Mouse (Mus musculus): ENCODE data around the gene Nkx2-5. TPM values are rescaled to one million over a fixed set of nuclear protein-coding genes. Genes with fewer than 3 reads are reported as not detected.

Nkx2-5 gene
- total RNA-seq (2021), result not detected
- long read RNA-seq, result 0 reads

DNA sequence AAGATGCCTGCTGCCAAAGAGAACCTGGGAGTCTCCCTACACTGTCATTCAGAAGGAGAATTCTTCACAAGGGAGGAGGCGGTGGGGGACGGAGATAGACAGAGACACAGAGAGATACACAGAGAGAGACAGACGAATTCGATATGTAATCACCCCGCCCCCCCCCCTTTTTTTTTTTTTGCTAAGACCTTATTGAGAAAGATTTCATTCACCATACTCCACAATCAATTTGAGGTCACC, at the start of gene Nkx2-5:
Gene Nkx2-5 (minus strand): TSS at position 101 of the 240 bp plus-strand sequence.
- DNase-seq (ENCODE audit: low spot score in 2 of 2), result no peak

DNA sequence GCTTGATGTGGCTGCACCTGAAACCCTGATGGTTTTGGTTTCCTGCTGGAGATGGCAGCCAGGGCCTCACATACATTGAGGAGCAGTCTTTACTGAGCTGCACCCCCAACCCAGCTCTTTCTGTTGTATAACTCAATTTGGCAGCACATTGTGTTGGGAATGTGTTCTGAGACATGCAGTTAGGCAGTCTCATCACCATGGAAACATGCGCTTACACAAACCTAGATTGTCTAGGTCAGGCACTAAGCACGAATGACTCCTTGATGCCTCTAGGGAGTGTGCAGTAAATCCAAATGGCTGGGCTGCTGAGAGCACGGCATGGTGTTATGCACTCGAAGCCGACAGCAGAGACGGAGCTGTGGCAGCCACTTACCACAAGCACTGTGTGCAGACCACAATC, 49.5 kb upstream of the Nkx2-5 start:
- no peak for DNase-seq (ENCODE audit: low spot score in 2 of 2)

DNA sequence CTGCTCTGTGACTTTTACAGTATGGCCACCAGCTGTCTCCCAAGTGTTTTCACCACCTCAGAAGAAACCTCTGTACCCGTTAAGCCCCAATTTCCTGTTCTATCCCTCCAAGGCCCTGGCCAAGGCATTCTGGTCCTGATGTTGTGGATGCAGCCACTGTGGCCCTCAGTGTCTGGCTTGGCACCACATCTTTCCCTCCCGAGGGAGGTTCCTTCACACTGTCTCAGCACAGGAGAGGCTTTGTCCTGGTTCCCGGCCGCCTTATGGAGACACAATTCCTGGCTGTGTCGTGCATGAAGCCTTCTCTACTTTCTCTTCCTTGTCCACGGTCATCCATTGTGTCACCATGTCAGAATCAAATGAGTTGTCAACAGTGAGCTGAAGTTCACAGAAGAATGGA, 48.7 kb upstream of the Nkx2-5 start:
- peak in 1 of 2 experiments; percentile 26 for DNase-seq (ENCODE audit: low spot score in 2 of 2)

DNA sequence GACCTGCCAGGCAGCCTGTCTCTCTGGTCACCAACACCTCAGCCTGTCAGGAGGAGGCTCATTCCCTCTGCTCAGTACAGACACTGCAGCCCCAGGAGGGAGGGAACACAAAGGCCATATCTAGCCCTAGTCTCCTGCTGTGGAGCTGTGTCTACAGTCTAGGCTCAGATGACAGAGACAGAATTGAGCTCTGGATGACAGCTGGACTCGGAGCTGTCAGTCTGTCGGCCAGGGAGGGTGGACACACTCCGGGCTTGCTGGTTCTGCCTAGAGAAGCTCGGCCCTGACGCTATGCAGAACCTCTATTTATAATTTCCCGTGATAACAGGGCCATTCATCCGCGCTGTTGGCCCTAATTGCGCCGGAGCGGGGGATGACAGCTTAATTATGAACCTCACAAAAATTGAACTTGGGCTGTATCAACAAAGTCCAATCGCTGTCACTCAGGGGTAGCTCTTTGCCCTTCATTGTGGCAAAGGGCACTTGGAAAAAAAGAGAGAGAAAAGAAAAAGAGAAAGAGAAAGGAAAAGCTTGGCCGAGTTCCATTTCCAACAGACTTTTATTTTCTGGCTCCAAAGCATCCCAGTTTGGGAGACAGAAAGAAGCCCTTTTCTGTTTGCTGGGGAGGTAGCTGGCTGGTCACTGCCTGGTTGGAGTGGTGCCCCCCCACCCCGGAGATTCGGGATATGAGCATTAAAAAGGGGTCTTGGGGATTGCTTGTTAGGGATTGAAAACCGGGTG, 48.0 kb upstream of the Nkx2-5 start:
- DNase-seq (ENCODE audit: low spot score in 2 of 2), result peak in 1 of 2 experiments; percentile 42

DNA sequence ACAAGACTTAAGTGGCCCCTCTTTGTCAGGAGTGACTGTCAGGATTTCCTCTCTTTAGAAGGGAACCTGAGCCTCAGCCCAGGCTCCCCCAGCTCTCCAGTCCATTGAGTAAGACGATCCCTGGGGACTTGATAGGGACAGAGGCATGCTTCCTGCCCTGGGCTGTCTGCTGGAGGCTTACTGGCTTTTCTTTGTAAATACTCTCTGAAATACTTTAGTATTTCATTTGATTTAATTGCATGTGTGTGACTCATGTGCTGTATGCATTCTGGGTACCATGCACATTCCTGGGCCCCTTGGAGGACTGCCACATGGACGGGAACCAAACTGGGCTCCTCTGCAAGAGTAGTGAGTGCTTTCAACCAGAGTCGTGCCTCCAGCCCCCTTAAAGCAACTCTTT, 43.1 kb upstream of the Nkx2-5 start:
- no peak for DNase-seq (ENCODE audit: low spot score in 2 of 2)

DNA sequence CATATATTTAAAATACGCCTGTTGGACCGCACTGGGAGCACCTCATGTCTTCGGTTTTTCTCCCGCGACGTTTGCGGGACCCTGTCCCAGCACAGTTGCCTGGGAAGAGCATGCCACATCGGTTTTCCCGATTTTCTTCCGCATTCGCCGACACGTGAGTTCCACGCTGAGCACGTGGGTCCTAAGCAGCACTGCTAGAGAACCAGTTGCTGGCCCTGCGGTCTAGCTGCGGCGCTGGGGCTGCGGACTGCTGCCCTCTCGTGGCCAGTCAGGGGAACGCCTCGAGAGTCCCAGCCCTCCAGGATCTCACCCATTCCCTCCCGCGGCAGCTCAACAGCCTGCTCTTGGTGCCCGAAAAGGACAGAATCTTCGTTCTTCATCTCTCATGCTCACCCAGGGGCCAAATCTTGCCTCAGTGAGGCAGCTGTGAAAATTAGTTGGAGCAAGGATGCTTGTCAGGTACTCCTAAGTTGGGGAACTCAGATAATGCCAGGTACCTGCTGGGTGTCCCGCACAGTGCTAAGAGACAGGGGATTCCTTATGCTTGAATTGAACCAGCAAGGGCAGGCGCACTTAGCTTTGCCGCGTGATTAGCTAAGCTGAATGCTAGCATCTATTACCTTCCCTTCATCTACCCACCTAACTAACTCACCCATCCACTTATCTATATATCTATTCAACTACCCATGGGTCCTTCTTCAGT, 41.4 kb upstream of the Nkx2-5 start:
- peak; percentile 89 to 92 for DNase-seq (ENCODE audit: low spot score in 2 of 2)

DNA sequence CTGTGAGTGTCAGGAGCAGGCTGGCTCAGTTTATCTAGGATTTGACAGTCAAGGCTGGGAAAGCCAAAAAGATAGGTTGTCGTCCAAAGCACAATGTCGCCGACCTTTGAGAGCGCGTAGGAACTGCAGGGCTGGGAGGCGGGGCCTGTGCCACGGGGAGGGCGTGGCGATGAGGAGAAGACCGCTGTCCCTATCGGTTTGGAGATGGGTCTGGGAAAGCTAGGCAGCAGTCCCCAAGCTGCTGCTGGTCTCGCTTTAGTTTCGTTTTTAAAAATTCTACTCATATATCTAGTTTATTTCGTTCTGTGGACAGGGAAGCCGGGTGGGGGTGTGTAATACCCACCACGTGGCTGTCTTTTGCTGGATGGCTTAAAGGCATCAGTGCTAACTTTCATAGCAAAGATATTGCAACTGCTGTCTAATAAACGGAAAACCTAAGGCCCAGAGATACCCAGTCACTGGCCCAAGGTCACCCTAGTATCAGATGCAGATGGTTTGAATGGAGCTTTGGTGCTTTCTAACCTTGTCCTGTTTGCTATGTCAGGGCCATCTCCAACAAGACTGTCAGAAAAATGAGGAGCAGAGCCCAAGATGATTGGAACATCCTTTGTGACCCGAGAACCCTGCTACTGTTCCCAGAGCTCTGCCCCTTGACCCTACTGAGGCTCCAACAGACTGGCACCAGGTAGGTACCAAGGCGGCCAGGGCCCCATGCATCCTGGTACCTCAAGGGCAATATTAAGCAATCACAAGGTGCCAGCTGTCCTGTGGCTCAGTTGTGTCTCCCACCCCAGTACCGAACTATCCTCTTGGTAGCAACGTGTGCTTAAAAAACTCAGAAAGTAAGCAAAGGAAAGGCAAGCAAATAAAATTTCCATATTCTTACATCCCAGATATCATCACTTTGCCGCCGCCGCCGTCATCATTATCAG, 40.5 kb upstream of the Nkx2-5 start:
- peak; percentile 68 to 79 for DNase-seq (ENCODE audit: low spot score in 2 of 2)

DNA sequence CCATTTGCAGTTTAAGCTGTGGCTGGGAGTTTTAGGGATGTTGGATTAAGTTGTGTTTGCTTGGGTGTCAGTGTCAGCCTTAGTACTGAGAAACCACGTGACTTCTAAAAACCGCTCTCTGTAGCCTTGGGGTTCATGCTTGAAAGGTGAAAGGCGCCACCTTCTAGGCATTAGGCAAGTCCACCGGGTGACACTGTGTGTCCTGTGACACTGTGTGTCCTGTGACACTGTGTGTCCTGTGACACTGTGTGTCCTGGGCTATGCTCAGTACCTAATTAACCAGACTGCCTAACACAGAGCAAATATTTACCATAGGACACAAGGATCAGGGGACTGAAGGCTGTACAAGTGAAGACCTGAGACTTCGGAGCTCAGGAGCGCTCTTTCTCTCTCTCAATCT, 38.8 kb upstream of the Nkx2-5 start:
- no peak for DNase-seq (ENCODE audit: low spot score in 2 of 2)

DNA sequence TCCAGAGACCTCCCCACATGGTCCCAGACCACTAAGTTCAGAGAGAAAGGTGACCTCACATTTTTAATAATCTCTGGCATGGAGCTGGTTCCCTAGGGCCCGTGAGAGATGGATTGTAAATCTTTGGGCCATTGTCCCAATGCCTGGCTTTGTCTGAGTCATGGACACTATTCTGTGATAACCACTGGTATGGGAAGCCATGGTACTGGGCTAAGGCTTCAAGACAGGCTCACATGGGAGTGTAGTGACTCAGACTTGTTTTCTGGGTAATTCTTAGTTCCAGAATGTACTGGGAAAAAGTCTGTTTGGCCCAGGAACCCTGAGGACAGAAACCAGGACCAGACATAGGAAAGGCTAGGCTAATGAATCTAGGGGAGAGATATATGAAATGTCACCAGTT, 37.9 kb upstream of the Nkx2-5 start:
- DNase-seq (ENCODE audit: low spot score in 2 of 2), result no peak

DNA sequence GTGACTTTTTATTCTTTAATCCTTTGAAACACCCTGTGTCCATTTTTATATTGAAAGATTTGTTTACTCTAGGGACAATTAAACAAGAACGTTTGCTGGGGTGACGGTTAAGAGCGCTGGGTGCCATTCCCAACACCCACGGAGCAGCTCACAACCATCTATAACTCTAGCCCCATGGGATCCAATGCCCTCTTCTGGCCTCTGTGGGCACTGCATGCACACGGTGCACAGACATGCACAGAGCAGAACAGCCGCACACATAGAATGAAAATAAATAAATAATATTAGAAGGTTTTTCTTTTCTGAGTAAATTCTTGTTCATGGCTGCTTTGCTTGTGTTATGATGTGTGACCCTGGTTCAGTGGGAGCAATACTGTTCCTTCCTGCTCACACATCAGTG, 34.4 kb upstream of the Nkx2-5 start:
- no peak for DNase-seq (ENCODE audit: low spot score in 2 of 2)

DNA sequence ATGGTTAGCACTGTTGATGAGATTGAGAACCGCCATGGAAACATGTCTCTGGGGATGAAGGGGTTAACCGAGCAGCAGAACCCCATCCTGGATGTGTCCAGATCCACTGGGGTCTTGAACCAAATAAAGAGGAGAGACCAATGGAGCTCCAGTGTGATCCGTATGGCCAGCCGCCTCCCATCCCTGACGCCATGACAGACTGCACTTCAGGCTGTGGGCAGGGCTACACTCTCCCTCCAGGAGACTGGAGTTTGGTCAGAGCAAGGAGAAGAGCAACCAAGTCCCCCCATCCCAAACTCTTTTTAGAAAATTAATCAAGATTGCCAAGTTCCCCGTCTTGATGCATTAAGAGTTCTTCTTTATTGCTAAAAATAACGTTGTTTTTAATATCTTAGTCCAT, 33.1 kb upstream of the Nkx2-5 start:
- no peak for DNase-seq (ENCODE audit: low spot score in 2 of 2)

DNA sequence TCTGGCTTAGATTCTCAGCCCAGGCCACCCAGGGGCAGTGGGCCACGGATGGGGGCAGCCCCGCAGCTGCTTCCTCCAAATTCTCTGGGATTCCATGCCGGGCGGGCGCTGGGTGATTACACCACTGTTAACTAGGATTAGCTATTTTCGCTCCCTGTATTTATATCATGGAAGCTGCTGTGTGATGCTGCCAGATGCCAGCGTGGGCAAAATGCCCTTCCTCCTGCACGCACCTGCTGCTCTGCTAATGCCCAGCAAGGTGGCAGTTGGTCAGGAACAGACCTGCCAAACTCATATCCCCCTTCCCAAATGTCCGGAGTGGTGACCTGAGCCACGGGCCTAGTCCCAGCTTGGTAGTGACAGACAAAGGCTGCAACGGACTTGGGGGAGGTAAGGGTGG, 29.7 kb upstream of the Nkx2-5 start:
- DNase-seq (ENCODE audit: low spot score in 2 of 2), result no peak

DNA sequence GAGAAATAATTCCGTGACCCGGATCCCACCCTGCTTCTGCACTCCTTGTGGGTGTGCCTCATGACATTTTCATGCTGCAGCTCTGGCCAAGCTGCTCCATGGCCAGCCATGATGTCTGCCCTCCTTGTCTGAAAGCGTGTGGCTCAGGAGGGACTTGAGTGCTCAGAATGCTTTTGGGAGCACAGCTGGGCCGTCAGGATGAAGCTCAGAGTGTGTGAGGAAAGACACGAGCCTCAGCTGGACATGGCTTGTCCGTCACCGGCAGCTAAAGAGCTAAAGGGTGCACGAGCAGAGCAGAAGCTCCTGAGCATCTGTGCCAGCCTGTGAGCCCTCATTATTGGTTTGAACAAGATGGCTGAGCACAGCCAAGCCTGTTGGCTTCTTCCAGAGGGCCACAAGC, 28.7 kb upstream of the Nkx2-5 start:
- DNase-seq (ENCODE audit: low spot score in 2 of 2), result no peak

DNA sequence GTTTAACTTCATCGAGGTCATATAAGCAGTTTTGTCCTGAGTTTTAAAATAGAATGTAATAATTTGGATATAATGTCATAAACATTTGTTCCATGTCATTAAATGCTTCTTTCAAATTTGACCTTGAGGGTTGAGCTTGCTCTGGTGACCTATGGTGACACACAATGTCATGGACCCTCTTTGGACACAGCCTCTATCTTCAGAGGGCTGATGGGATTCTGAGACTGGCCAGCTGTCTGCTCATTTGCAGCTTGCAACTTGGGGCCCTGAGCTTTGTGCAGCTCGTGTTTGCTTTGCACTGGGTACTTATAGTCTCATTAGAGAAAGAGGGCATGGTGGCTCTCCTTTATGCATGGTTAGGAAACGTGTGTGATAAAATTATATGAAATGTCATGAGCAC, 28.1 kb upstream of the Nkx2-5 start:
- no peak for DNase-seq (ENCODE audit: low spot score in 2 of 2)

DNA sequence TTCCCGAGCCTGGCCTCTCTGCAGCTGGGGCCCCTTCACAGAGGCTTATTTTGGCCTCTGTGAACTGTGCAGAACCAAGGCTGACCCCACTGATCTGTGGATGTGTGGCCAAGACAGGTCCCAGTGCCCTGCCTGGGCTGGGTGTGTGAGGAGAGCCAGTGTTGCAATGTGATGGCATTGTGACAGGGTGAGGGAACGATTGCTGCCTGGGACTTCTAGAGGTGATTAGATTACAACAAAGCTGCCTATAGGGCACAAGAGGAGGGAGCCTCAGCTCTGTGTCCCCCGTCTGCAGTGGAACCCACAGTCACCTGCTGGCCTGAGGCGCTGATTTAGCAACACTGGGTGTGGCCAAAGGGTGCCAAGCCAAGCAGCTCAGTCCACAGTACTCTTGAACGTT, 23.9 kb upstream of the Nkx2-5 start:
- no peak for DNase-seq (ENCODE audit: low spot score in 2 of 2)

DNA sequence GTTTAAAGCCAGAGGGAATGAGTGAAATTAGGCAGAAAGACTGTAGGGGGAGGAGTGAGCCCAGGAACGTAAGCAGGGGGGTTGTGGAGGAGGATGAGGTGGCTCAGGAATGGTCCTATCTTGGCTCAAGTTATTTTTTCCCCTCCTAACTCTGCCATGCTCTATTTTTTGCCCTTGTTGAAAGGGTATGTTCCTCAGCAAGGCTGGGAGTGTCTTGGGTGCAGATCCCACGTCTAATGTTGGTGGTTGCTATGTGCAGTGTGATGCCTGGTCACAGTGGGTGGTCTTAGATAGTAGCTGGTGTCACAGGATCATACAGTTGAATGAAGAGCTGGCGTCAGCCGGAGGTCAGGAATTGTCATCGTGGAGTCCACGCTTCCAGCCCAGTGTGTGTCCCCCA, 20.3 kb upstream of the Nkx2-5 start:
- no peak for DNase-seq (ENCODE audit: low spot score in 2 of 2)

DNA sequence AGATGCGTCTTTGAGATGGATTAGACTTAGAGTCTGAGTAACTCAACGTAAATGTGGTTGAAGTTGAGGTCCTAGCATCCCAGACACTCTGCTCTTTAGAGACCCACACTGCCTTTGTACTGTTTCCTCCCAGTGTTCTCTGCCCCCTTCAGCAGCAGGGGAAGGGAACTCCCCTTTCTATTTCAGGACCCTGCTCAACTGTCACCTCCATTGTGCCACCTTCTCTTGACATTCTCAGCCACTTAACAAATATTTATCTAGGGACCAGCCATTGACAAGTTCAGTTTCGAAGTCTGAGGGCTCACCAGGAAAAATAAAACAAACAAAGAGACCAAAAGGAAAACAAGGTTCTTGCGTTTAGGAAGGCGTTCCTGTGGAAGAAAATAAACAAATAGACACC, 19.5 kb upstream of the Nkx2-5 start:
- DNase-seq (ENCODE audit: low spot score in 2 of 2), result no peak

DNA sequence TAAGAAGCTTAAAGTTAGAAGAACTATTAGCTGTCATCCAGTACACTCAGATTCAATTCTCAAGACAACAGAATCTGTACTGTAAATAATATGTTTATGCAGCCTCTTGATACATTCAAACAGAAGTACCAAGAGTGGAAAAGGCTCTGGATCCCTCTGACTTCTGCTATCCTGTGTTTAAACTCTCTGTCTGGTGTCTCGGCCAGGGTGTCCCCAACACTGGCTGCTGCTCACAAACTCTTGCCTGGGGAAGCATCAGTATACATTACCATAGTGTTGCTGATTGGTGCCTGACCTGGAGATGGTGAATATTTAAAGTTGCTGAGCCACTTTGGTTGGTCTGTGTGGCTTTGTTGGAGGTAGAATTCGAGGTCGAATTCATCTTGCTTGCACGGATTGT, 17.0 kb upstream of the Nkx2-5 start:
- no peak for DNase-seq (ENCODE audit: low spot score in 2 of 2)

DNA sequence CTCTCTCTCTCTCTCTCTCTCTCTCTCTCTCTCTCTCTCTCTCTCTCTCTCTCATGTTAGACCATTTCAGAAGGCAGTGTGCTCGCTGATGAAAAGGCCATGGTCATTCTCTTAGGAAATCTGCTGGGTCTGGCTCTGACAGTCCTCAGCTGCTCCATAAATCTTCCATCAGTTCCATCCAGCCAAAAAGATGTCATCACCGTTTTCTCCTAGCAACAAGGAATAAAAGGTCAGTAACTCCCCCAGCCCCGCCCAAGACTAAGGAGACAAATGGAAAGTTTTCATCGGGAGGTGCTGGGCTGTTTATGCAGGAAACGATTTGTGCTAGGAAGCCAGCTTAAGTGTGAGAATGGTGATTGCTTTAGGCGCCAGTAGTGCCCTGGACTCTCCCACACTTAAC, 16.6 kb upstream of the Nkx2-5 start:
- DNase-seq (ENCODE audit: low spot score in 2 of 2), result no peak

DNA sequence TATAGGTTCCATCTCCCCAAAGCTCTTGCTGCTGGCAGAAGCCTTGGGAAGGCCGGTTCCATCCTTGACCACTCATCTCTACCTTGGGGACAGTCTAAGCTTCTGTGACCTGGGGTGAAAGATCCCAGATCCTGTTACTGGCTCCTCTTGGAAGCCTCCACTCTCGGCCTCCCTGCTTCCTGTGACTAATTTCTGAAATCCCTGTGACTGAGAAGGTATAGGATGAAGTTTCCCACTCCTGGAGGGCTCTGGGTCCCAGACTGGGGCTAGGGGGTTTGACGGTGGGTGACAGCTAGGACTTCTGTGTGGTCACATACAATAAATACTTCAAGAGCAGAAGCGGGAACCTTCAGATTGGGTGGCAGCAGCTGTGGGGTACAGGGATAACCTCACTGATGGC, 16.1 kb upstream of the Nkx2-5 start:
- DNase-seq (ENCODE audit: low spot score in 2 of 2), result no peak

DNA sequence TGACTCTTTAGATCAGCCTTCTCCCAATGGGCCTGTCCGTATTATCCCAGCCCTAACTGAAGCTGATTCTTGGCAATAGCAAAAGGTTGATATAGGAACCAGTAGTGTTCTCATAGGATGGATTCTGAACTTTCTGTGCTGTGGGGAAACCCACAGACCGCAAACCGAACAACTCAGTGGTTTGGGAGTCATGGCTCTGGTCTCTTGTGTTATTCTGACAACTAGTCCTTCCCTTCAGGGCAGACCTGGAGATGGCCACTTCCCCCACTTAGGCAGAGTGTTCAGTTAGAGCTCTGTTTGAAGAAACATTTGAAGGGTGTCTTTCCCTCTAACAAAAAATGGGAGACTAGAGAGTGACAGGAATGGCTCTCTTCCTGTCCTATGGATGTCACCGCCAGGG, 7.5 kb upstream of the Nkx2-5 start:
- DNase-seq (ENCODE audit: low spot score in 2 of 2), result no peak

DNA sequence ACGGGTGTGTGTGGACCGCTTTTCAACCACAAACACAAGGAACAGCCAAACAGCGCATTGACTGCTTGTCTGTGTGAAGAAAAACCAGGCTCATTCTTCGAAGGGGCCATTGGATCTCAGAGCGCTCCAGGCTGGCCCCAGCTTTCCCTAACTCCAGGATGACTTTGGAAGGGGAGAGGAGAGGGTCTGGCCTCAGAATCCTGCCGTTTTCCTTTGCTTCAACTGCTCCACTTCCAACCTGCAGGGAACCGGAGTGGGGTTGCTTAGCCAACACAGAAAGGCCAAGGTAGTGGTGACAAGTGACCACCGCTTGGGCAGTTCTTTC, 6.3 kb upstream of the Nkx2-5 start:
- DNase-seq (ENCODE audit: low spot score in 2 of 2), result no peak
